Mouse (Mus musculus) heart, adult 2 months (tissue): Measurements from ENCODE around the gene Tnfrsf13c. TPM values are rescaled to one million over a fixed set of nuclear protein-coding genes. Genes with fewer than 3 reads are reported as not detected.

ENCODE experiments used
- DNase-seq, 2 experiments: peaks; one replicate each; pipeline ENCODE4 v3.0.0; 2021
- H3K27ac ChIP-seq: fragments of 200-600 bp; 2 replicates; pipeline ENCODE4 v1.8.1; 2022
- H3K27me3 ChIP-seq: fragments of 200-500 bp; 2 replicates; pipeline ENCODE4 v1.6.1; 2012; ENCODE audit warnings: mild to moderate bottlenecking, low read length, inconsistent platforms, mixed read lengths; ENCODE audit not compliant: control insufficient read depth, insufficient read depth
- H3K36me3 ChIP-seq: fragments of 200-500 bp; 2 replicates; pipeline ENCODE4 v1.6.1; 2012; ENCODE audit warnings: low read length, inconsistent platforms; ENCODE audit not compliant: control insufficient read depth, insufficient read depth
- H3K4me1 ChIP-seq: fragments of 200-500 bp; 2 replicates; pipeline ENCODE4 v1.6.1; 2011; ENCODE audit warnings: low read length; ENCODE audit not compliant: control insufficient read depth, insufficient read depth
- H3K4me3 ChIP-seq: fragments of 200-600 bp; 2 replicates; pipeline ENCODE4 v1.8.1; 2022
- H3K79me2 ChIP-seq: fragments of 200-500 bp; replicated peaks from 2 replicates; pipeline ENCODE4 v1.6.1; 2012; ENCODE audit warnings: mild to moderate bottlenecking, inconsistent platforms, low read length, moderate library complexity, mixed read lengths; ENCODE audit not compliant: control insufficient read depth, insufficient read depth
- H3K9ac ChIP-seq: fragments of 200-500 bp; 2 replicates; pipeline ENCODE4 v1.6.1; 2012; ENCODE audit warnings: low read depth, mild to moderate bottlenecking, control low read depth, inconsistent platforms, low read length, mixed read lengths
- CTCF ChIP-seq: fragments of 200-600 bp; IDR thresholded peaks from 2 replicates; pipeline ENCODE4 v1.8.1; 2022; ENCODE audit warnings: antibody characterized with exemption, mild to moderate bottlenecking, moderate library complexity
- EP300 ChIP-seq: fragments of 200-500 bp; IDR thresholded peaks from 2 replicates; pipeline ENCODE4 v1.6.1; 2011; ENCODE audit warnings: low read depth, low read length, control low read depth; ENCODE audit not compliant: insufficient read depth
- POLR2A ChIP-seq: fragments of 200-500 bp; IDR thresholded peaks from 2 replicates; pipeline ENCODE4 v1.6.1; 2011; ENCODE audit warnings: mild to moderate bottlenecking, low read depth, low read length, control low read depth; ENCODE audit not compliant: insufficient read depth
- WGBS: fragments of 180-500 bp; shearing (Covaris S2); methylation state at CpG from one replicate; pipeline ENCODE4 v1.1.7; 2018; 5-methylcytosine and 5-hydroxymethylcytosine counted together
- intact Hi-C: fragments of 180-260 bp; cut with DNase I; formaldehyde crosslinking; loops from one replicate; pipeline ENCODE4 v1.15.1; 2025
- microRNA-seq, 2 experiments: library from miRNA; unstranded; fragments of <30 nt; microRNA quantifications; one replicate each; pipeline ENCODE4 v1.2.0; 2021
- polyA plus RNA-seq: library from polyadenylated mRNA; depleted of rRNA; stranded (reverse); fragments of >200 nt; gene quantifications from 2 replicates; pipeline ENCODE4 v1.2.3, GENCODE M21; 2012; rRNA removed
- total RNA-seq, 2 experiments: library from RNA; stranded (reverse); gene quantifications; 2 replicates each; pipeline ENCODE4 v1.2.3; 2021

The Tnfrsf13c gene
- total and polyA plus RNA-seq, 3 experiments: 0.16 to 0.86 (median 0.18) TPM

DNA sequence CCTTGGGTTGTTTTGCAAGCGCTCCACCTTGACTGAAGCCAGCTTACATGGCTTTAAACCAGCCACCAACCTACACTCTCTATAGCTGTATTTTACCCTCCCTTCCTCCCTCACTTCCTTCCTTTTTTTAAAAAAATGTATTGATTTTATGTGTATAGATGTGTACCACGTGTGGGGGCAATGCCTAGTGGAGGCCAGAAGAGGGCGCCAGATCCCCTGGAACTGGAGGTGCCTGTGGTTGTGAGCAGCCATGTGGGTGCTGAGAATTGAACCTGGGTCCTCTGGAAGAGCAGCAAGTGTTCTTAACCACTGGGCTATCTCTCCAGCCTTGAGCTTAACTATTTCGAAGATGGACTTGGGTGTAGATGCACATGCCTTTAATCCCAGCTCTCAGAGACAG, 41.9 kb downstream of the Tnfrsf13c start:
- DNase-seq: no peak
- TF ChIP-seq EP300 (no peak), POLR2A (no peak), CTCF (peak; percentile 30)
- Histone ChIP-seq H3K79me2 (no peaks in the 10 kb centered on the region), H3K4me3 (no peak overlapping the region), H3K4me1 (peaks cover 1% of the 10 kb centered on the region; the same call in 1 of the 2 replicates), H3K27me3 (no peaks in the 10 kb centered on the region), H3K27ac (no peak overlapping the region), H3K9ac (no peak overlapping the region), H3K36me3 (no peaks in the 10 kb centered on the region)
- 94% methylated on average over 4 of the region's 4 CpGs for WGBS
- intact Hi-C loops: no loop called here

DNA sequence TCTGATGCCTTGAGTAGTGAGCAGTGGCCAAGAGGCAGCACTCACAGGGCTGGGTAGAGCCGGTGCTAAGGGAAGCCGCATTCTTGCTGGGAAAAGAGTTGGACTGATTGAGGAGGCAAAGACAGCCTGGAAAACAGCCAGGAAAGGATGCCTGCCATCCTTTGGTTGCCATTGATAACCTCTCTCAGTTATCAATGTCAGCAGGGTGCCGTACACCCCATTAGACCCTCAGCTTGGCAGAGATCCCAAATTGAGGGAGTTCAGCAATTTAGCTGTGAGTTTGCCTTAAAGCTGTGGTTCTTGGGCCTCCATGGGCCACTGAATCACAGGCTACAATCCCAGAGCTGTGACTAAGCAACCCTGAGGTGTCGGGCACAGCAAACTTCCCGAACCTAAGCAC, 43.0 kb downstream of the Tnfrsf13c start:
- no peaks in the 10 kb centered on the region for H3K79me2 ChIP-seq
- TF ChIP-seq EP300 (no peak), POLR2A (no peak), CTCF (no peak)
- 82% methylated on average over 5 of the region's 5 CpGs for WGBS
- H3K4me3 ChIP-seq: no peak overlapping the region
- intact Hi-C loops: no loop called here
- DNase-seq: no peak
- no peak overlapping the region for H3K27ac ChIP-seq
- no peaks in the 10 kb centered on the region for H3K36me3 ChIP-seq
- no peaks in the 10 kb centered on the region for H3K4me1 ChIP-seq
- H3K27me3 ChIP-seq: no peaks in the 10 kb centered on the region
- no peak overlapping the region for H3K9ac ChIP-seq

DNA sequence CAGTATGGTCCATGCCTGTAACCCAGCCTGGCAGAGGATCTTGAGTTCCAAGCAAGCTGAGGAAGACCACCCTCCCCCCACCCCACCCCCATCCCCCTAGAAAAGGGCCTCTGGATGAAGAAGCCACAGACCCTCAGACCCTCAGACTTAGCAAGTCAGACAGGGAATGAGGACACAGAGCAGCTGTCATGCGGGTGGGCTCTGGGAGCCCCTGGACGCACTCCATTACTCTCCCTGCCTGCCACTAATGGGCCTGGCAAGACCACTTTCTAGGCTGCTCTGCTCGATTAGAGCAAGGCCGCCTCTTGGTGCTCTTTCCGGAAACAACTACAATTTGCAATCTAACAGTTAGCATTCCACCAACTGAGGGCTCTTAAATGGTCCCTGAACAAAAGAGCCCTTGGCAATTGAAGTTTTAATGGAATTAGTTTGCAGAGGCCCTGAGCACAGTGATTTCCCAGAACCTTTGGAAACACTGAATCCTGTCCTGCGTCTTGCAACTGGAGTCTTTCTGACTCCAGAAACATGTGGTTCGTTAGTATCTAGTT, 46.4 kb downstream of the Tnfrsf13c start:
- Histone ChIP-seq H3K27me3 (no peaks in the 10 kb centered on the region), H3K79me2 (no peaks in the 10 kb centered on the region)
- 95% methylated on average over 7 of the region's 7 CpGs for WGBS

DNA sequence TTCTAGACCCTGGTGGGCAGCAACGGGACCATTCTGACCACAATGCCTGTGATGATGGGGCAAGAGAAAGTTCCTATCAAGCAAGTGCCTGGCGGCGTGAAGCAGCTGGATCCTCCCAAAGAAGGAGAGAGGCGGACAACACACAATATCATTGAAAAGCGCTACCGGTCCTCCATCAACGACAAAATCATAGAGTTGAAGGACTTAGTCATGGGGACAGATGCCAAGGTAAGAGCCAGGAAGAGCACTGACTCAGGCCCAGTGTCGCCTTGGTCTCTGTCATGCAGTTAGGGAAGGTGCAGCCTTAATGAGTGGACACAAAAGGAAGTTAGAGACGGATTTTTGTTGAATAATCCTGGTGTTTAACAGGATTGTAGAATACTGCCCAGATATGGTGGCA, 49.1 kb downstream of the Tnfrsf13c start:
- Histone ChIP-seq H3K27me3 (no peaks in the 10 kb centered on the region), H3K79me2 (no peaks in the 10 kb centered on the region), H3K27ac (no peak overlapping the region), H3K9ac (no peak overlapping the region), H3K4me1 (no peaks in the 10 kb centered on the region), H3K36me3 (no peaks in the 10 kb centered on the region), H3K4me3 (no peak overlapping the region)
- intact Hi-C loops: no loop called here
- DNase-seq: no peak
- 90% methylated on average over 9 of the region's 9 CpGs for WGBS
- TF ChIP-seq POLR2A (no peak), CTCF (no peak), EP300 (no peak)

More for the DNA sequence above, 46.4 kb downstream of the Tnfrsf13c start:
- intact Hi-C loops: no loop called here
- no peaks in the 10 kb centered on the region for H3K36me3 ChIP-seq
- no peak overlapping the region for H3K9ac ChIP-seq
- H3K4me3 ChIP-seq: no peak overlapping the region
- TF ChIP-seq CTCF (no peak), EP300 (no peak), POLR2A (no peak)
- H3K4me1 ChIP-seq: no peaks in the 10 kb centered on the region
- no peak overlapping the region for H3K27ac ChIP-seq
- no peak for DNase-seq

DNA sequence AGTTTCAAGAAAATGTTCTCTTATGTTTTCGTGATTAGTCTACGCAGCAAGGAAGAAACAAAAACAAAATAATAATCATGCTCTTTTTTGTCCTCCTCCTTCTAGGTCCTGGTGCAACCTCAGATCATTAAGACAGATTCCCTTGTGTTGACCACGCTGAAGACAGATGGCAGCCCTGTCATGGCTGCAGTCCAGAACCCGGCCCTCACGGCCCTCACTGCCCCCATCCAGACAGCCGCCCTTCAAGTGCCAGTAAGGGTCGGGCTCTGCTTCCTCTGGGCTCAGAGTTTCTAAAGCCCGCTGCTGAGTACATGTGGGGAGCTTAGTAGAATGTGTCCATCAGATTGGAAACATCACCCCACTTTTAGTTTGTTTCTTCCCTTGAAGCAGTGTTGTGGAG, 51.5 kb downstream of the Tnfrsf13c start:
- intact Hi-C loops: no loop called here
- Histone ChIP-seq H3K4me1 (no peaks in the 10 kb centered on the region), H3K4me3 (no peak overlapping the region), H3K79me2 (no peaks in the 10 kb centered on the region; the same call in 1 of the 2 replicates), H3K36me3 (no peaks in the 10 kb centered on the region), H3K27ac (no peak overlapping the region), H3K9ac (no peak overlapping the region), H3K27me3 (no peaks in the 10 kb centered on the region)
- TF ChIP-seq EP300: no peak
- TF ChIP-seq POLR2A: no peak
- no peak for TF ChIP-seq CTCF
- DNase-seq: no peak
- WGBS: 81% methylated on average over 8 of the region's 8 CpGs

Small RNA genes lying within 50 kb of the gene (microRNA-seq; reads per million reads assigned to microRNA genes)
- gene Mir33: 7.3 to 8.9 reads per million in 2 experiments

Other genes with a start within 250 kb of the Tnfrsf13c start
- not detected for gene 1700029P11Rik, start 243.8 kb downstream of the Tnfrsf13c start, total RNA-seq
- not detected in 2 replicates for gene 1700029P11Rik, start 243.8 kb downstream of the Tnfrsf13c start, polyA plus RNA-seq
- gene Xrcc6, start 236.5 kb downstream of the Tnfrsf13c start, total RNA-seq: 10 to 100 TPM; 18.9 to 24.3 TPM
- 18.6 and 20.3 TPM in 2 replicates for gene Xrcc6, start 236.5 kb downstream of the Tnfrsf13c start, polyA plus RNA-seq
- 10 to 100 TPM; 21.4 to 27.7 TPM for gene Desi1, start 190.5 kb downstream of the Tnfrsf13c start, total RNA-seq
- 20.1 and 23.1 TPM in 2 replicates for gene Desi1, start 190.5 kb downstream of the Tnfrsf13c start, polyA plus RNA-seq
- 10 to 100 TPM; 49.5 to 52.7 TPM for gene Snu13, start 176.8 kb downstream of the Tnfrsf13c start, total RNA-seq
- gene Snu13, start 176.8 kb downstream of the Tnfrsf13c start, polyA plus RNA-seq: 49.5 and 66.6 TPM in 2 replicates
- gene 4930407I10Rik, start 165.2 kb downstream of the Tnfrsf13c start, total RNA-seq: not detected
- not detected in 2 replicates for gene 4930407I10Rik, start 165.2 kb downstream of the Tnfrsf13c start, polyA plus RNA-seq
- not detected for gene Mei1, start 154.4 kb downstream of the Tnfrsf13c start, total RNA-seq
- gene Mei1, start 154.4 kb downstream of the Tnfrsf13c start, polyA plus RNA-seq: not detected in 2 replicates
- gene Ccdc134, start 96.4 kb downstream of the Tnfrsf13c start, total RNA-seq: 1 to 10 TPM; 3.9 to 4.0 TPM
- 4.8 and 6.6 TPM in 2 replicates for gene Ccdc134, start 96.4 kb downstream of the Tnfrsf13c start, polyA plus RNA-seq
- gene Srebf2, start 77.2 kb downstream of the Tnfrsf13c start, total RNA-seq: 10 to 100 TPM; 22.4 to 24.2 TPM
- 33.3 and 45.3 TPM in 2 replicates for gene Srebf2, start 77.2 kb downstream of the Tnfrsf13c start, polyA plus RNA-seq
- gene Shisa8, start 11.6 kb downstream of the Tnfrsf13c start, total RNA-seq: under 1 TPM; 0.13 to 0.23 TPM
- gene Shisa8, start 11.6 kb downstream of the Tnfrsf13c start, polyA plus RNA-seq: 0.15 and 0.21 TPM in 2 replicates
- gene Cenpm, start 20.4 kb upstream of the Tnfrsf13c start, total RNA-seq: under 1 TPM; 0.39 to 0.42 TPM
- 0.76 and 1.7 TPM in 2 replicates for gene Cenpm, start 20.4 kb upstream of the Tnfrsf13c start, polyA plus RNA-seq
- not detected for gene 1500009C09Rik, start 28.0 kb upstream of the Tnfrsf13c start, total RNA-seq
- 0.08 TPM in 1 of 2 replicates, not detected in the other for gene 1500009C09Rik, start 28.0 kb upstream of the Tnfrsf13c start, polyA plus RNA-seq
- under 1 TPM; 0.39 to 0.44 TPM for gene Sept3, start 50.5 kb upstream of the Tnfrsf13c start, total RNA-seq
- gene Sept3, start 50.5 kb upstream of the Tnfrsf13c start, polyA plus RNA-seq: 0.43 and 0.85 TPM in 2 replicates
- gene Wbp2nl, start 74.6 kb upstream of the Tnfrsf13c start, total RNA-seq: not detected
- gene Wbp2nl, start 74.6 kb upstream of the Tnfrsf13c start, polyA plus RNA-seq: not detected in 2 replicates
- 10 to 100 TPM; 22.6 to 27.0 TPM for gene Naga, start 114.6 kb upstream of the Tnfrsf13c start, total RNA-seq
- gene Naga, start 114.6 kb upstream of the Tnfrsf13c start, polyA plus RNA-seq: 48.3 and 54.3 TPM in 2 replicates
- 1 to 10 TPM in 1 of 2 experiments, under 1 TPM in 1; 0.70 to 1.2 TPM for gene Pheta2, start 114.6 kb upstream of the Tnfrsf13c start, total RNA-seq
- gene Pheta2, start 114.6 kb upstream of the Tnfrsf13c start, polyA plus RNA-seq: 0.76 and 1.3 TPM in 2 replicates
- gene Smdt1, start 114.6 kb upstream of the Tnfrsf13c start, total RNA-seq: 100 to 1,000 TPM; 183 to 202 TPM
- 231 and 248 TPM in 2 replicates for gene Smdt1, start 114.6 kb upstream of the Tnfrsf13c start, polyA plus RNA-seq
- gene Ndufa6, start 130.0 kb upstream of the Tnfrsf13c start, total RNA-seq: 100 to 1,000 TPM; 659 to 775 TPM
- 609 and 726 TPM in 2 replicates for gene Ndufa6, start 130.0 kb upstream of the Tnfrsf13c start, polyA plus RNA-seq
- gene Cyp2d22, start 155.9 kb upstream of the Tnfrsf13c start, total RNA-seq: 10 to 100 TPM; 25.5 to 27.0 TPM
- gene Cyp2d22, start 155.9 kb upstream of the Tnfrsf13c start, polyA plus RNA-seq: 44.0 and 48.4 TPM in 2 replicates
- under 1 TPM in 1 of 2 experiments, not detected in 1; 0.18 TPM for gene Cyp2d11, start 169.7 kb upstream of the Tnfrsf13c start, total RNA-seq
- not detected in 2 replicates for gene Cyp2d11, start 169.7 kb upstream of the Tnfrsf13c start, polyA plus RNA-seq
- under 1 TPM; 0.26 to 0.34 TPM for gene Cyp2d10, start 182.8 kb upstream of the Tnfrsf13c start, total RNA-seq
- 0.08 and 0.38 TPM in 2 replicates for gene Cyp2d10, start 182.8 kb upstream of the Tnfrsf13c start, polyA plus RNA-seq
- gene Cyp2d9, start 209.1 kb upstream of the Tnfrsf13c start, total RNA-seq: not detected
- 0.16 TPM in 1 of 2 replicates, not detected in the other for gene Cyp2d9, start 209.1 kb upstream of the Tnfrsf13c start, polyA plus RNA-seq